Mouse (Mus musculus) liver, embryonic 15.5 days (tissue): ENCODE data around the gene Gns. TPM values are rescaled to one million over a fixed set of nuclear protein-coding genes. Genes with fewer than 3 reads are reported as not detected.

Experiments used
- ATAC-seq: fragments of 200-750 bp; cut with Nextera tagmentation; 2 replicates; pipeline ENCODE4 v1.8.0; 2017; ENCODE audit warnings: moderate number of reproducible peaks, mild to moderate bottlenecking, moderate library complexity; ENCODE audit not compliant: insufficient read depth
- H3K27ac ChIP-seq: fragments of 300-500 bp; sonication (generic); replicated peaks from 2 replicates; pipeline ENCODE4 v1.5.1; 2015; ENCODE audit warnings: mild to moderate bottlenecking, inconsistent platforms
- H3K27me3 ChIP-seq: fragments of 300-500 bp; sonication (generic); 2 replicates; pipeline ENCODE4 v1.6.1; 2015; ENCODE audit warnings: mild to moderate bottlenecking, inconsistent platforms
- H3K36me3 ChIP-seq: fragments of 300-500 bp; sonication (generic); replicated peaks from 2 replicates; pipeline ENCODE4 v1.6.1; 2015; ENCODE audit warnings: moderate library complexity, mild to moderate bottlenecking, inconsistent platforms
- H3K4me1 ChIP-seq: fragments of 300-500 bp; sonication (generic); replicated peaks from 2 replicates; pipeline ENCODE4 v1.6.1; 2015; ENCODE audit warnings: inconsistent platforms
- H3K4me2 ChIP-seq: fragments of 300-500 bp; sonication (generic); 2 replicates; pipeline ENCODE4 v1.6.1; 2015; ENCODE audit warnings: moderate library complexity, mild to moderate bottlenecking, inconsistent platforms
- H3K4me3 ChIP-seq: fragments of 300-500 bp; sonication (generic); replicated peaks from 2 replicates; pipeline ENCODE4 v1.5.1; 2015; ENCODE audit warnings: mild to moderate bottlenecking, inconsistent platforms
- H3K9ac ChIP-seq: fragments of 300-500 bp; sonication (generic); 2 replicates; pipeline ENCODE4 v1.6.1; 2015; ENCODE audit warnings: moderate library complexity, mild to moderate bottlenecking, inconsistent platforms
- H3K9me3 ChIP-seq: fragments of 300-500 bp; sonication (generic); replicated peaks from 2 replicates; pipeline ENCODE4 v1.6.1; 2016; ENCODE audit warnings: inconsistent platforms
- WGBS: fragments of 180-500 bp; shearing (Covaris S2); methylation state at CpG from one replicate; pipeline ENCODE4 v1.1.7; 2015; ENCODE audit warnings: mixed read lengths; ENCODE audit not compliant: insufficient replicate concordance; 5-methylcytosine and 5-hydroxymethylcytosine counted together
- polyA plus RNA-seq: library from polyadenylated mRNA; unstranded; fragments of >200 nt; fragmentation: Nextera tagmentation; extraction: Ambion mirVana; gene quantifications from 2 replicates; pipeline ENCODE4 v1.2.1, GENCODE M21; 2015

Gns gene
- polyA plus RNA-seq, 1 experiment from 2014 or later: 16.9 TPM

- peaks cover 73% of the 10 kb centered on the region for H3K4me1 ChIP-seq
- H3K9ac ChIP-seq: no peak overlapping the region
- H3K4me2 ChIP-seq: no peak overlapping the region
- 67% methylated on average over 16 of the region's 16 CpGs for WGBS
- no peaks in the 10 kb centered on the region for H3K27me3 ChIP-seq
- no peaks in the 10 kb centered on the region for H3K9me3 ChIP-seq
- ATAC-seq: no peak
- no peak overlapping the region for H3K4me3 ChIP-seq
- no peaks in the 10 kb centered on the region for H3K36me3 ChIP-seq
- no peak overlapping the region for H3K27ac ChIP-seq
Measured at GRCm38 (mm10) chr10:121423541-121424349, 58.9 kb downstream of the Gns start.

- H3K4me1 ChIP-seq: peaks cover 72% of the 10 kb centered on the region
- 65% methylated on average over 3 of the region's 3 CpGs for WGBS
- no peak for ATAC-seq
- no peak overlapping the region for H3K9ac ChIP-seq
- H3K27me3 ChIP-seq: no peaks in the 10 kb centered on the region
- H3K4me2 ChIP-seq: no peak overlapping the region
- no peak overlapping the region for H3K27ac ChIP-seq
- H3K36me3 ChIP-seq: no peaks in the 10 kb centered on the region
- no peak overlapping the region for H3K4me3 ChIP-seq
- H3K9me3 ChIP-seq: no peaks in the 10 kb centered on the region
Measured at GRCm38 (mm10) chr10:121424455-121424854, 59.6 kb downstream of the Gns start.

- no peak overlapping the region for H3K4me2 ChIP-seq
- no peaks in the 10 kb centered on the region for H3K27me3 ChIP-seq
- ATAC-seq: no peak
- no peak overlapping the region for H3K27ac ChIP-seq
- no peaks in the 10 kb centered on the region for H3K36me3 ChIP-seq
- peaks cover 72% of the 10 kb centered on the region for H3K4me1 ChIP-seq
- H3K4me3 ChIP-seq: no peak overlapping the region
- 65% methylated on average over 5 of the region's 5 CpGs for WGBS
- no peaks in the 10 kb centered on the region for H3K9me3 ChIP-seq
- no peak overlapping the region for H3K9ac ChIP-seq
Measured at GRCm38 (mm10) chr10:121425079-121425478, 60.2 kb downstream of the Gns start.

- Histone ChIP-seq H3K4me1 (peaks cover 72% of the 10 kb centered on the region), H3K9me3 (no peaks in the 10 kb centered on the region), H3K4me3 (no peak overlapping the region), H3K27me3 (no peaks in the 10 kb centered on the region), H3K4me2 (no peak overlapping the region), H3K27ac (no peak overlapping the region), H3K9ac (no peak overlapping the region), H3K36me3 (no peaks in the 10 kb centered on the region)
- ATAC-seq: no peak
- WGBS: 77% methylated on average over 14 of the region's 14 CpGs
Measured at GRCm38 (mm10) chr10:121425506-121426025, 60.7 kb downstream of the Gns start.

- H3K27ac ChIP-seq: 0 out of 2 replicates have a peak overlapping the region, but pooled peaks have one; percentile 30
- H3K27me3 ChIP-seq: no peaks in the 10 kb centered on the region
- H3K4me2 ChIP-seq: peak overlapping the region; percentile 10; the same call in 1 of the 2 replicates
- H3K9me3 ChIP-seq: no peaks in the 10 kb centered on the region
- no peak overlapping the region for H3K4me3 ChIP-seq
- no peaks in the 10 kb centered on the region for H3K36me3 ChIP-seq
- peaks cover 79% of the 10 kb centered on the region for H3K4me1 ChIP-seq
- no peak overlapping the region for H3K9ac ChIP-seq
- WGBS: 31% methylated on average over 5 of the region's 5 CpGs
- no peak for ATAC-seq
Measured at GRCm38 (mm10) chr10:121426458-121427070, 61.7 kb downstream of the Gns start.

GRCm38 (mm10) chr10:121427136-121427535 is 62.2 kb downstream of the Gns start:
- no peak overlapping the region for H3K4me3 ChIP-seq
- H3K9ac ChIP-seq: no peak overlapping the region
- 38% methylated on average over 5 of the region's 5 CpGs for WGBS
- 0 out of 2 replicates have a peak overlapping the region, but pooled peaks have one; percentile 30 for H3K27ac ChIP-seq
- H3K27me3 ChIP-seq: no peaks in the 10 kb centered on the region
- no peaks in the 10 kb centered on the region for H3K9me3 ChIP-seq
- H3K4me2 ChIP-seq: no peak overlapping the region; the same call in 1 of the 2 replicates
- no peak for ATAC-seq
- H3K36me3 ChIP-seq: no peaks in the 10 kb centered on the region
- H3K4me1 ChIP-seq: peaks cover 82% of the 10 kb centered on the region

GRCm38 (mm10) chr10:121428011-121428711 is 63.3 kb downstream of the Gns start:
- no peak for ATAC-seq
- H3K27me3 ChIP-seq: no peaks in the 10 kb centered on the region
- no peak overlapping the region for H3K4me3 ChIP-seq
- no peak overlapping the region for H3K4me2 ChIP-seq
- H3K36me3 ChIP-seq: no peaks in the 10 kb centered on the region
- H3K9me3 ChIP-seq: no peaks in the 10 kb centered on the region
- peaks cover 90% of the 10 kb centered on the region for H3K4me1 ChIP-seq
- H3K9ac ChIP-seq: no peak overlapping the region
- WGBS: 72% methylated on average over 15 of the region's 15 CpGs
- 0 out of 2 replicates have a peak overlapping the region, but pooled peaks have one; percentile 14 for H3K27ac ChIP-seq

GRCm38 (mm10) chr10:121429089-121429488 is 64.2 kb downstream of the Gns start:
- Histone ChIP-seq H3K9me3 (no peaks in the 10 kb centered on the region), H3K27me3 (no peaks in the 10 kb centered on the region), H3K9ac (no peak overlapping the region), H3K4me2 (0 out of 2 replicates have a peak overlapping the region, but pooled peaks have one; percentile 44), H3K4me1 (peaks cover 89% of the 10 kb centered on the region), H3K4me3 (no peak overlapping the region), H3K36me3 (no peaks in the 10 kb centered on the region), H3K27ac (no peak overlapping the region)
- peak; percentile 32; the same call in 1 of the 2 replicates for ATAC-seq
- 19% methylated on average over 2 of the region's 2 CpGs for WGBS

- H3K9ac ChIP-seq: peak overlapping the region; percentile 27; the same call in 1 of the 2 replicates
- H3K4me3 ChIP-seq: no peak overlapping the region
- no peaks in the 10 kb centered on the region for H3K36me3 ChIP-seq
- peak overlapping the region; percentile 51 for H3K27ac ChIP-seq
- H3K27me3 ChIP-seq: no peaks in the 10 kb centered on the region
- peak overlapping the region; percentile 44 for H3K4me2 ChIP-seq
- no peaks in the 10 kb centered on the region for H3K9me3 ChIP-seq
- 15% methylated on average over 8 of the region's 8 CpGs for WGBS
- peaks cover 90% of the 10 kb centered on the region for H3K4me1 ChIP-seq
- ATAC-seq: no peak
Measured at GRCm38 (mm10) chr10:121429581-121429980, 64.7 kb downstream of the Gns start.

GRCm38 (mm10) chr10:121429981-121430682 is 65.2 kb downstream of the Gns start:
- Histone ChIP-seq H3K9ac (peak overlapping the region; percentile 27; the same call in 1 of the 2 replicates), H3K9me3 (no peaks in the 10 kb centered on the region), H3K4me3 (no peak overlapping the region), H3K4me2 (peak overlapping the region; percentile 44), H3K4me1 (peaks cover 89% of the 10 kb centered on the region), H3K36me3 (no peaks in the 10 kb centered on the region), H3K27ac (peak overlapping the region; percentile 51), H3K27me3 (no peaks in the 10 kb centered on the region)
- ATAC-seq: peak; percentile 23; the same call in 1 of the 2 replicates
- 21% methylated on average over 14 of the region's 14 CpGs for WGBS
